Mouse (Mus musculus): ENCODE measurements at regions not wholly inside any gene's neighbourhood (a gene's known extent, or its start where the extent isn't known, plus 50 kb on each side); places are given as distances from the start of the nearest gene placed in this dataset.
"Not testable (repeated sequence)": the region's sequence is repeated elsewhere in the genome, so short reads cannot be mapped to it uniquely, and the experiment has no call there.

DNA sequence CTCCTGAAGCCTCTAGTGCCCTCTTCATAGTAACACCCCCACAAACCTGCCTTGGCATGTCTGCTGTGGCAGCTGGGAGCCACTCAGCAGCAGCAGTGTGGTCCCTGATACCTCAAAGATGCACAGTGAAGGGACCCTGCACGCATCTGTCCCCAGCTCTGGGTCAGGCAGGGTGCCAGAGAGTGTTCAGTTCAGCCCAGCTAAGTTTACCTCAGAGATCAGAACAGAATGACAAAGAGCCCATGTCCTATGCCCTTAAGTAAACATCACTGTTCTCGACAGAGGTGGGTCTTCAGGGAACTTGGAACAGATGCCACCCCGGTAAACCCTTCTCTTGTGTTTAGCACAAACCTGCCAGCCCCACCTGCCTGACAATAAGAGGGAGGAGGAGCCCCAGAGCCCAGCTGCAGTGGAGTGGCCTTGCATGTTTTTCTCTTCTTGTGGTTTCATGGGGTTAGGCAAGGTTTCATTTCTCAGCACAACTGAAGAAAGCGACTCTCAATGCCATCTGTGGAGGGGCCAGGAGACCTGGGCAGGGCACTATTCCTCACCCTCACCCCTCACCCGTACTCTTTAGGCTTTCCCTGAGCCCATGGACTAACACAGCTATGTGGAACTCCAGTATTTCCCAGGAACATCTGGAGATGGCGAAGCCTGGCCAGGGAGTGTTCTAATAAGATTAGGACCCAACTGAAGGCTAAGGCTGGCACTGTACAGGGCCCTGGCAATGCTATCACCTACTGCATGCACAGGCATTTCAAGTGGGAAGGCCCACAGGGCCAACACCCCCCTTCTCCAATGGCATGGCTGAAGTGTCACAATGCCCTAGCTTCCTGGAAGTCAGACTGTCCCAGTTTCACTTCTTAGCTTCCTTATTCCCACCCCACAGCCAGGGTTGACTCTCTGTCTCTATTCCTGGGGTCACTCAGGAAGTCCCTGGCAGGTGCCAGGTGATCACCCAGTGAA lies 60.6 kb upstream of the Klf13 start:
- H3K36me3 ChIP-seq (ENCODE audit: control insufficient read depth) = peaks cover 3% of the 10 kb centered on the region
- no peak for TF ChIP-seq GATA1 (IDR thresholded peaks at IDR 0.05; ENCODE audit: low read length)
- TF ChIP-seq TAL1 (IDR thresholded peaks at IDR 0.05; ENCODE audit: low read length) = peak; percentile 59; the same call in 1 of the 3 replicates
- no peak overlapping the region for H3K4me3 ChIP-seq (replicated peaks)
- no peaks in the 10 kb centered on the region for H3K27me3 ChIP-seq (ENCODE audit: control insufficient read depth)
- peaks cover 86% of the 10 kb centered on the region for H3K4me1 ChIP-seq (ENCODE audit: control insufficient read depth)
- H3K9me3 ChIP-seq (ENCODE audit: control insufficient read depth, low read length) = no peaks in the 10 kb centered on the region

DNA sequence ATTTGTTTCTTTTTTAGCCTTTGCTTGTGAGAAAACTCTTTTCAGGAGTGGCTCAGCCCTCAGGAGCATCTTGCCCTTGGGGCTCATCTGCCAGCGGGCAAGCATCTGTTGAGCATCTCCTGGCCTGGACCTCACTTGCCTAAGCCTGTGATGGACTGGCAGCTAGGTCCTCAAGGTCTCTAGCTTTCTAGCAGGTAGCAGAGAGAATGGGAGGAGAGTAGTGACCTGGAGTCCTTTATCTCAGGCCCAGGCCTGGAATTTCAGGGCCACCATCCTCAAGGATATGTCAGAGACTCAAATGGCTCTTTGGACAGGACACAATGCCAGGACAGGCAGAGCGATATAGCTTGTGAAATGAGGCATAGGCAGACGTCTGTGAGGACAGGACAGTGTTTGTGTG lies 59.3 kb upstream of the Klf13 start:
- peaks cover 3% of the 10 kb centered on the region for H3K36me3 ChIP-seq (ENCODE audit: control insufficient read depth)
- H3K4me3 ChIP-seq (replicated peaks) = no peak overlapping the region
- H3K4me1 ChIP-seq (ENCODE audit: control insufficient read depth) = peaks cover 92% of the 10 kb centered on the region
- TF ChIP-seq TAL1 (IDR thresholded peaks at IDR 0.05; ENCODE audit: low read length) = no peak
- TF ChIP-seq GATA1 (IDR thresholded peaks at IDR 0.05; ENCODE audit: low read length) = no peak
- no peaks in the 10 kb centered on the region for H3K27me3 ChIP-seq (ENCODE audit: control insufficient read depth)
- no peaks in the 10 kb centered on the region for H3K9me3 ChIP-seq (ENCODE audit: control insufficient read depth, low read length)

DNA sequence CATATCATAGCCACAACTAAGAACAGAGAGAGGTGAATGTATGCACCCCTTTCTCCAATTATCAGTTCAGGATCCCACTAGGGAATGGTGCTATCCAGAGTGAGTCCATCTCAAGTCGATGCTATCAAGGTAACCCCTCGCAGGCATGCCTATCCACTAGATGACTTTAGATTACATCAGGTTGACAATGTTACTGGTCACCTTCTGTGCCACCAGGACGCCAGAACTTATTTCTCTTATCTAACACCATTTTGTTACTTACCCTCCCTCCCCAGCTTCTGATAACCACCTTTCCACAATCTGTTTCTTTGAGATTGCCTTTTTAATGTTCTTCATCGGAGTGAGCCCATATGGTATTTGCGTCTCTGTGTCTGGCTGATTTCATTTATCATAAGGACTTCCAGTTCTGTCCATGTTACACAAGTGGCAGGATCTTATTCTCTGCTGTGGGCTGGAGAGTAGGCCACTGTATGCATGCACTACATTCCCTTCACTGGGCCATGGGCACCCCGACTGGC lies 57.9 kb upstream of the Klf13 start:
- Histone ChIP-seq H3K4me1 (ENCODE audit: control insufficient read depth) (peaks cover 96% of the 10 kb centered on the region), H3K36me3 (ENCODE audit: control insufficient read depth) (peaks cover 3% of the 10 kb centered on the region), H3K9me3 (ENCODE audit: control insufficient read depth, low read length) (no peaks in the 10 kb centered on the region), H3K4me3 (replicated peaks) (no peak overlapping the region), H3K27me3 (ENCODE audit: control insufficient read depth) (no peaks in the 10 kb centered on the region)
- peak; percentile 91 for TF ChIP-seq GATA1 (IDR thresholded peaks at IDR 0.05; ENCODE audit: low read length)
- peak; percentile 86 for TF ChIP-seq TAL1 (IDR thresholded peaks at IDR 0.05; ENCODE audit: low read length)

DNA sequence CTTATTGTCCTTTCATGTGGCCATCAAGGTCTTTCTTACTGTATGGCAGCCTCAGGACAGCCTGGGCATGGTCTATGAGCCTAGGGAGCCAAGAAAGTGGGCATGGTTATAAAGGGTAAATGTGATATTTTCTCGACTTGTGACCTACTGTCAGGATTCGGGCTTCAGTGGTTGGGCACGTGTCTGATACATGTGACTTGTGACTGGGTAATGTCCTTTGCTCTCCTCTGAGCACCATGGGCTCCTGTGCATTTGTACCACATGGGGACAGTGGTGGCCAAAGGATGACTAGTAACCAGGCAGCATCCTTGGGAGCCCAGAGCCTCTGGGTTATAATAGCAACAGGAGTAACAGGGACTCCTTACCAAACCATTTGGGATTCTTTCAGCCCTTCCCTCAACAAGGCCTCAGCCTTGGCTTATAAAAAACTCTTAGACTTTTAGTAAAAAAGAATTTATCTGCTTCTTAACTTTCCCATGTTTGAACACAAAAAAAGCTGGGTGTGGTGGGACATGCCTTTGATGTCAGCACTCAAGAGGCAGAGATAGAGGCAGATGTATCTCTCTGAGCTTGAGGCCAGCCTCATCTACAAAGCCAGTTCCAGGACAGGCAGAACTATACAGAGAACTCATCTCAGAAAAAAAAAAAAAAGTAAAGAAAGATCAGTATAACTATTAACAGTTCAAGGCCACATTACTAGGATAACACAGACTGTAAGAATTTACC lies 56.7 kb upstream of the Klf13 start:
- H3K4me1 ChIP-seq (ENCODE audit: control insufficient read depth) = peaks cover 96% of the 10 kb centered on the region
- peaks cover 3% of the 10 kb centered on the region for H3K36me3 ChIP-seq (ENCODE audit: control insufficient read depth)
- no peak overlapping the region for H3K4me3 ChIP-seq (replicated peaks)
- TF ChIP-seq GATA1 (IDR thresholded peaks at IDR 0.05; ENCODE audit: low read length) = no peak
- TF ChIP-seq TAL1 (IDR thresholded peaks at IDR 0.05; ENCODE audit: low read length) = no peak
- H3K27me3 ChIP-seq (ENCODE audit: control insufficient read depth) = no peaks in the 10 kb centered on the region
- no peaks in the 10 kb centered on the region for H3K9me3 ChIP-seq (ENCODE audit: control insufficient read depth, low read length)

DNA sequence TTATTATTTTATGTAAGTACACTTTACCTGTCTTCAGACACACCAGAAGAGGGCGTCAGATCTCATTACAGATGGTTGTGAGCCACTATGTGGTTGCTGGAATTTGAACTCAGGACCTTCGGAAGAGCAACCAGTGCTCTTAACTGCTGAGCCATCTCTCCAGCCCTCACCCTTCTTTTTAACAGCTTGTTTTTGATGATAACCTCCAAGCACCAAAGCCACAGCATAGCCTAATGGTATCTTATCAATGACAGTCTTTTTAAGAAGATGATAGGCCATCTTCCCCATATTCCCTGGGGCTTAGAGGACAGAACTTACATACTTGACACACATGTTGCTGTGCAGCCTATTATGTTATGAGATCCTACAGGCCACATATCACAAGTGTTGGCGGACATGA lies 56.1 kb upstream of the Klf13 start:
- not testable (repeated sequence) for H3K27me3 ChIP-seq (ENCODE audit: control insufficient read depth); H3K9me3 ChIP-seq (ENCODE audit: control insufficient read depth, low read length); H3K4me3 ChIP-seq (replicated peaks); H3K36me3 ChIP-seq (ENCODE audit: control insufficient read depth)
- H3K4me1 ChIP-seq (ENCODE audit: control insufficient read depth) = peaks cover 96% of the 10 kb centered on the region

DNA sequence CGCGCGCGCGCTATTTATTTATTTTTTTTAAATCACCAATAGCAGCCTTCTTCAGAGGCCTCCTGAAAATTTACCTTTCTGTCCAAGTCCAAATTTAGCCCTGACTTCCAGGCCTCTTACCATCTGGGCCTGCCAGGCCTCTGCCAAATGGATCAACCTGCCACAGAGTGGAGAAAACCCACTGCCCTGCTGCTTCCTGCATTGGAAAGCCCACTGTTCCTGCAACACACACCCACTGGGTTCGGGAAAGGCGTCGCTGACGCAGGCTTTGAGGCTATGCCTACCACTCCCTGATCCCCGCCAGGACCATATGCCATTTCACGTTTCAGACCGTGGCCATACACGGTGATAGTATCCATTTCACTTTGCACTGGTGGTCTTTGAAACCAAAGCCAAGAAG lies 53.4 kb upstream of the Klf13 start:
- Histone ChIP-seq H3K9me3 (ENCODE audit: control insufficient read depth, low read length) (no peaks in the 10 kb centered on the region), H3K27me3 (ENCODE audit: control insufficient read depth) (no peaks in the 10 kb centered on the region), H3K36me3 (ENCODE audit: control insufficient read depth) (no peaks in the 10 kb centered on the region; the same call in 1 of the 2 replicates), H3K4me3 (replicated peaks) (no peak overlapping the region), H3K4me1 (ENCODE audit: control insufficient read depth) (peaks cover 96% of the 10 kb centered on the region)
- TF ChIP-seq TAL1 (IDR thresholded peaks at IDR 0.05; ENCODE audit: low read length) = no peak
- TF ChIP-seq GATA1 (IDR thresholded peaks at IDR 0.05; ENCODE audit: low read length) = no peak

DNA sequence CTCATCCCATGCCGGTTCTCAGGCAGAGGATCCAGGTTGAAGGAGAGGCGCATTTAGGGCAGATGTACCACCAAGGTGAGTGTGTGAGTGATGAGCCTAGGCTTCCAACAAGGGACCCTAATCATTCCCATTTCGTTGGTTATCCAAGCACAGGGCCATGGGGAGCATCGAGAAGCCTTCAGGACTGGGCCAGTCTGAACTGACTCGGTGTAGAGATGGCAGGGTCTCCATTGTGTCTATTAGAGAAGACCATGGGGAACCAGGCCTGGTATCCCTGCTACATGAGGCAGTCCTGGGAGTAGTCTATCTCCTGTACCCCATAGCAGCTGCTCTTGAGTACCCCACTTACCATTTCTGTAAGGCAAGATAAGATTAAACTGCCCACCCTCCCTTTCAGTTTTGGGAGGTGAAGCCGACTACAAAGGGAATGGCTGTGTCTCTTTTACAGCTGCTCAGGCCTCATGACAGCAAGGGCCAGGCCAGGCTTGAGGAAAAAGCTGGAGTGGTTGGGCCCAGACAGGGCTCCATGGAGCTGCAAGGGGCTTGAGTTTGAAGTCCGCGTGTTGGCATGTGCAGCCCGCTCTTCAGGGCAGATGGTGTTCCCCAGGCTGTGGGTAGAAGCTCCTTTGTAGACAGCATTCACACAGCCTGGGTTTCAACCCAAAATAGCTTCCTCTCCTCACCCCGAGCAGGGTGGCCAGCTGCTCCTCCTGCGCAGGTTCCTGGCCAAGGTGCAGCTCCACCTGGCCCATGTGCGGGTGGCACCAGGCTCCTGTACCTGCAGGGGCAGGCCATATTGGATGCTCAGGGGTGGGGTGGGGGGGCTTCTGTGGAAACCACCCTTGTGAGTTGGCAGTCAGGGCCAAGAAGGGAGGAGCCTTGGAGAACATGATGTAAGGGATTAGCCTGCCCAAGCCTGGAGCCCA lies 52.6 kb upstream of the Klf13 start:
- TF ChIP-seq GATA1 (IDR thresholded peaks at IDR 0.05; ENCODE audit: low read length) = 0 out of 2 replicates have a peak, but pooled peaks have one; percentile 3
- TF ChIP-seq TAL1 (IDR thresholded peaks at IDR 0.05; ENCODE audit: low read length) = peak; percentile 29; the same call in 1 of the 3 replicates
- H3K36me3 ChIP-seq (ENCODE audit: control insufficient read depth) = no peaks in the 10 kb centered on the region; the same call in 1 of the 2 replicates
- H3K4me3 ChIP-seq (replicated peaks) = no peak overlapping the region
- no peaks in the 10 kb centered on the region for H3K9me3 ChIP-seq (ENCODE audit: control insufficient read depth, low read length)
- H3K27me3 ChIP-seq (ENCODE audit: control insufficient read depth) = no peaks in the 10 kb centered on the region
- H3K4me1 ChIP-seq (ENCODE audit: control insufficient read depth) = peaks cover 96% of the 10 kb centered on the region

DNA sequence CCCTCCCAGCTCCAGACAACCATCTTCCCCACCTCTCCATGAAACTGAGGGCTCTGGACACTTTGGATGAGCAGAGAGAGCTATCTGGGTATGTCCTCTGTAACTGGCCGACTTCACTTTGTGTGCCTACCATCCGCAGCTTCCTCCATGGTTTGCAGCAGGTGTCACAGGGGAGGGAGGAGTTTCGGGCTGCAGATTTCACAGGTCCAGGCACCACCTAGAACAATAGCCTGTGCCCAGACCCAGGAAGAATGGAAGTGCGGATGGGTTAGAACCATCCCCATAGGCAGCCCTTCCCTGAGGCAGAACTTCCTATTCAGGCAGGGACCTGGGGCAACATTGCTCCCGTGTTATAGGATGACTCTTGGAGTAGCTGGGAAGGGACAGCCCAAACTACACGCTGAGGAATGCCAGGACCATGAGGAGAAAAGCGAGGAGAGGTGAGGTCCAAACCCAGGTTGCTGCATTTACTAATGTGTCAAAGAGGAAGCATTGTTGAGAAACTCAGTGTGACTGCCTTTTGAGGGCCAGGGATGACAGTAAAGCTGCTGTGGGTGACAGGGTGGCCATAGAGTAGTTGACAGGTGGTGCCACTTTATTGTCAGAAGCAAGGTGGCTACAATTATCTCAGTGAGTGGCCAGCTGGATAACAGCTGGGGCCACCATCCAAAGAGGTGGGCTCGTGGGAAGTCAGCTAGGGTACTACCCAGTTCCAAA lies 51.8 kb upstream of the Klf13 start:
- H3K27me3 ChIP-seq (ENCODE audit: control insufficient read depth) = no peaks in the 10 kb centered on the region
- TF ChIP-seq GATA1 (IDR thresholded peaks at IDR 0.05; ENCODE audit: low read length) (no peak), TAL1 (IDR thresholded peaks at IDR 0.05; ENCODE audit: low read length) (no peak)
- H3K36me3 ChIP-seq (ENCODE audit: control insufficient read depth) = no peaks in the 10 kb centered on the region; the same call in 1 of the 2 replicates

More for the DNA sequence above, 51.8 kb upstream of the Klf13 start:
- Histone ChIP-seq H3K4me1 (ENCODE audit: control insufficient read depth) (peaks cover 95% of the 10 kb centered on the region), H3K4me3 (replicated peaks) (no peak overlapping the region), H3K9me3 (ENCODE audit: control insufficient read depth, low read length) (no peaks in the 10 kb centered on the region)

Data from erythroblast, embryonic 14.5 days (primary cell).